Mouse (Mus musculus): Measurements from ENCODE around the gene Gm10234.

DNA sequence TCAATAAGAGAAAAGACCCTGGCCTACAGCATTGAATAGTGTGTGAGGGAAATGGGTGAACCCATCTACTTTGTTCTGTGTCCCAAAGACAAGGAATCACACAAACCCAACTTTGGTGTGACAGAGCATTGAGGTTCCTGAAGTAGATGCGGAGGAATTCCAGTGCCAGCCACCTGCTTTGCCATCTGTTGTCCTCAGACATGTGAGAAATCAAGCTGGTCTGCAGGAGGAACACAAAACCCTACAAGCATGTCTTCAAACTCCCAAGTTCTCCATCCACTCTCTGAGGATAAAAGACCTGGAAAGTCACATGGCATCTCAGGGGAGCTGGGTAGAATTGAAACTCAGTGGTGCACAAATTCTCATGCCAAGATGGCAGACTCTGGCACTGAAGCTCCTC, 44.3 kb upstream of the Gm10234 start:
- TF ChIP-seq CTCF (IDR thresholded peaks at IDR 0.05; ENCODE audit: low read depth, low read length) = no peak
- no peak for TF ChIP-seq POLR2A (IDR thresholded peaks at IDR 0.05; ENCODE audit: insufficient read depth, low read length)
